Mouse (Mus musculus): Measurements from ENCODE around the gene Cx3cr1. TPM values are rescaled to one million over a fixed set of nuclear protein-coding genes. Genes with fewer than 3 reads are reported as not detected.

The Cx3cr1 gene
- total RNA-seq (2023) = under 1 TPM in 1 of 2 experiments, not detected in 1; 0.32 TPM

GRCm38 (mm10) chr9:120069779-120070178 lies at the start of gene Cx3cr1:
Gene Cx3cr1, minus strand, starts transcription at chr9:120069879.

DNA sequence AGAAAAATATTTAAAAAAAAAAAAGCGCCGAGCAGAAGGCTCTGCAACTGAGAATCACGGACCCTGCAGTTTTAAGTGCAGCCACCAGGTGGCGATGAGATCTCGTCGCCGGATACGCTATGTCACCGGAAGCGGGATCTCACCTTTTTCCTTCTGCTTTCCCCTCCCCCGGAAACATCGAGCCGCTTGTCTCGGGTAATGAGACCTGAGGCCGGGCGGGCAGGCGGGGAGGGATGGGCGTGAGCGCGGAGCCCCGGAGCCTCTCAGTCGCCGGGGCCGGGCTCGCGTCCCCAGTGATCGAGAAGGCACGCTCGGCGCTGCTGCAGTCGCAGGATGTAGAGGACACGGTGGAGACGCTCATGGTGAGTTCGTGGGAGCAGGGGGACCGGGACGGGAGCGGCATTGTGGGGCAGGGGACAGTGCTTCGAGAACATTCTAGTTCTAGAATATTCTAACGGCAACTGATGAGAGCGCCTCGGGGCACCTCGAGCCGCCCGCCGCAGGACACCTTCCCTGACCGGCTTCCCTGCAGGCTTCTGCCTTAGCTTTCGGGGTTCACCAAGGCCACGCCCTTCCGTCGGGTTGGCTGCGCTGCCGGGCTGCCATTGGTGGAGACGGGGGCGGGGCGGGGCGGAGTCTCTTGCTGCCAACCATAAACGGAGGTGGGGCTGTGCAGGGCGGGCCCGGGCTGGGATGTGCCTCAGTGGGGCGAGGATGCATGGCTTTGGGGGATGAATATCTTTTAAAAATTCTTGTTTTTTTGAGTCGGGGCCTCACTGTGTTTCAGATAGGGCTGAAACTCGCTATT lies 40.7 kb upstream of the Cx3cr1 start, which contains the start of gene Slc25a38:
Slc25a38 (plus strand) TSS at position 164 of the 808 bp plus-strand sequence.

DNA sequence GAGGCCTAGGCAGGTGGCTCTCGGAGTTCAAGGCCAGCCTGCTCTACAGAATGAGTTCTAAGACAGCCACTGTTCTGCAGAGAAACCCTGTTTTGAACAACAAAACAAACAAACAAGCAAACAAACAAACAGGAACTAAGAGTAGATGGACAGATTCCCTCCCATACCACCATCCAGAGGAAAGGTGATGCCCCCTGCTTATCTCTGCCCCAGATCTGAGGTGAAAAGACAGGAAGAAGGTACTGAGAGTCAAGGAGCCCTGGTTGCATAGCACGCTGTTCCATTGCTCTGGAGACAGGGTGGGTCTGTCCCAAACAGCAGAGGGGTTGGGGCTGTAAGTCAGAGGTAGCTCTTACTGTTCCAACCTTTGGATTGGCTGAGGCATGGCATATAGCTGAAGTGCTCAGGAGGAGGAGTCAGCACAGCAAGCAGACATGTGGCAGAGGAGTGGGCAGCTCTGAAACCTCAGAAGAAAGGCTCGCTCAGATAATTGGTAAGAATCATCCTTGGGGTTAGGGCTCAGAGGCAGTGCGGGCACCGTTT lies 22.1 kb upstream of the Cx3cr1 start, which contains the start of gene Ccr8:
Ccr8 (plus strand) TSS at position 419 of the 543 bp plus-strand sequence.

DNA sequence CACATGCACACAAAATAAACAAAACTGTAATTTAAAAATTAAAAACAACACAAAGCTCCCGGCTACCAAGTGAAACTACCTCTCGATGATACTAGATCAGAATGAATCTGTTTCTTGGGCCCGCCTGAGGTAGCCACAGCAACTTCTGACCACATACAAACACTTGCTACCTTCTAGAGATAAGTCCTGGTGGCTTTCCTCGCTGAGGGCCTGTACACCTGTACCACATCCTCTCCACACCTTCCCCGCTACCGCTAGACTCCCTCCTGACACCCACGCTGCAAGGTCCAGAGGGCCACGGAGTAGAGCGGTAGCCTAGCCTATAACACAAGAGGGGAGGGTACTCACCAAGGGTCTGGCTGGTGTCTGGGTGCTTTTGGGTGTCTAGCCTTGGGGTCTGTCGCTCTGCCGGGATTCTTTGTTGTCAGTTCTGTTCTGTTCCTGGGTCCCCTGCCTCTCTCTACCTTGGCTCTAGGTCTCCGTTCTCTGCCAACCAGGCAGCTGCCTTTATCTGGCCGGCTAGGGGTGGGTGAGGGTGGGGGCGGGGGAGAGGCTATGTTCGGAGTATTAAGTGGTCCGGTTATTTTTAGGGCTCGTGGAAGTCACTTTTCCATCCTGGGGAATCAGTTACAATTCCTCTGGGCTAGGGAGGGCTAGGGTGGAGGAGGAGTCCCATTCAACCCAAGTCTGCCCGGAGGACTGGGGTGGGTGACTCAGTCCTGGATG lies 46.4 kb downstream of the Cx3cr1 start, which contains the start of gene Xirp1:
Xirp1 (minus strand) TSS at position 513 of the 726 bp plus-strand sequence.

GRCm38 (mm10) chr9:119984536-119985011 lies 85.1 kb downstream of the Cx3cr1 start, which contains the start of gene Csrnp1:
Gene Csrnp1, minus strand, starts transcription at chr9:119984658.

DNA sequence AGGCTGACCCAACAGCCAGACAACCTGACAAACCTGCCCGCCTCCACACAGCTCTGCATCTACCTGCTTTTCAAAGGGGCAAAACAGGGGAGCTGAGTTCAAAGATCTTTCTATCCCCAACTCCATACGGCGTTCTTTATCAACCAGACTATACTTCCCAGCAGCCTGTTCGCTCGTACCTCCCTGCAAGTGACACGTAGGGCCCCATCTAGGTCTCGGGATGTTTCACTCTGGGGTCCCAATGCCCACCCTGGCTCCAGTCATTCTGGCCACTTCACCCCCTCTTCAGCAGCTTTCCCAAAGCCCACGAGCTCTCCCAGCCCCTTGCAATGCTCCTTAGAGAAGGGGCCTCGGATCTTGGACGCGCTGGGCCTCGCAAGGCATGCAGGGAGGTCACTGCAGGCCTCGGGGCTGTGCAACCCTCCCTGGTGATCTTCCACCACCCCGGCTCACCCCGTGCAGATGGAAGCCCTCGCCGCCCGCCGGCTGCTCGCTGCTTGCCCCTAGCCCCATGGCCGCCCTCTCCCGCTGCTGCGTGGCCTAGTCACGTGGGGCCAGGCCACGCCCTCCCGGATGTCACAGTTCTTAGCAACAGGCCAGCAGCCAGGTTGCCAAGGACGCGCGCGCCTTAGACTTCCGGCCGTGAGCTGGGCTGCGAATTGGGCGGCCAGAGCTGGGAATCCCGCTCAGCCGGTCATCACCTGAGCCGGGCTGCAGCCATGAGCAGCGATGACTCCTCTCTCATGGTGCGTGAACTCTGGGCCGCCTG lies 132.5 kb downstream of the Cx3cr1 start, which contains the start of the genes Gorasp1 and Ttc21a:
Gorasp1 (minus strand) TSS at position 561 of the 769 bp plus-strand sequence.
Ttc21a (plus strand) TSS at position 602 of the 769 bp plus-strand sequence.

GRCm38 (mm10) chr9:119894339-119895009 lies 175.2 kb downstream of the Cx3cr1 start, which contains the start of gene Wdr48:
Gene Wdr48, plus strand, starts transcription at chr9:119894878.

Other genes with a start within 250 kb of the Cx3cr1 start
- gene Scn11a, start 244.4 kb downstream of the Cx3cr1 start, total RNA-seq (2023) = not detected
- 10 to 100 TPM; 79.2 to 79.4 TPM for gene Wdr48, start 175.0 kb downstream of the Cx3cr1 start, total RNA-seq (2023)
- gene Gorasp1, start 132.3 kb downstream of the Cx3cr1 start, total RNA-seq (2023) = 10 to 100 TPM; 12.8 to 13.9 TPM
- not detected for gene Ttc21a, start 132.3 kb downstream of the Cx3cr1 start, total RNA-seq (2023)
- gene Csrnp1, start 85.2 kb downstream of the Cx3cr1 start, total RNA-seq (2023) = 100 to 1,000 TPM; 256 to 303 TPM
- gene Xirp1, start 46.3 kb downstream of the Cx3cr1 start, total RNA-seq (2023) = not detected
- gene Ccr8, start 22.2 kb upstream of the Cx3cr1 start, total RNA-seq (2023) = not detected
- 10 to 100 TPM; 31.3 to 39.1 TPM for gene Slc25a38, start 40.5 kb upstream of the Cx3cr1 start, total RNA-seq (2023)
- 1,000 to 10,000 TPM; 2,093 to 2,116 TPM for gene Rpsa, start 57.8 kb upstream of the Cx3cr1 start, total RNA-seq (2023)
- not detected for gene Mobp, start 79.8 kb upstream of the Cx3cr1 start, total RNA-seq (2023)
- not detected for gene Myrip, start 231.6 kb upstream of the Cx3cr1 start, total RNA-seq (2023)

Measured in B cell, adult 67 days (primary cell).